Mouse (Mus musculus) intestine, postnatal 0 days (tissue): ENCODE measurements around the gene Olfr1297. TPM values are rescaled to one million over a fixed set of nuclear protein-coding genes. Genes with fewer than 3 reads are reported as not detected.

Source experiments
- ATAC-seq: fragments of 200-750 bp; cut with Nextera tagmentation; 2 replicates; pipeline ENCODE4 v1.8.0; 2017; ENCODE audit warnings: mild to moderate bottlenecking, moderate TSS enrichment, moderate library complexity
- H3K27ac ChIP-seq: fragments of 300-500 bp; sonication (generic); 2 replicates; pipeline ENCODE4 v1.5.1; 2014; ENCODE audit warnings: mild to moderate bottlenecking, low read depth, low read length, moderate library complexity
- H3K27me3 ChIP-seq: fragments of 300-500 bp; sonication (generic); replicated peaks from 2 replicates; pipeline ENCODE4 v1.6.1; 2014; ENCODE audit warnings: low read length, mixed read lengths; ENCODE audit not compliant: control insufficient read depth, insufficient read depth
- H3K36me3 ChIP-seq: fragments of 300-500 bp; sonication (generic); 2 replicates; pipeline ENCODE4 v1.6.1; 2014; ENCODE audit warnings: mild to moderate bottlenecking, moderate library complexity; ENCODE audit not compliant: control insufficient read depth, insufficient read depth
- H3K4me1 ChIP-seq: fragments of 300-500 bp; sonication (generic); replicated peaks from 2 replicates; pipeline ENCODE4 v1.6.1; 2014; ENCODE audit warnings: antibody characterized with exemption, low read length, mixed read lengths; ENCODE audit not compliant: control insufficient read depth, insufficient read depth
- H3K4me2 ChIP-seq: fragments of 300-500 bp; sonication (generic); replicated peaks from 2 replicates; pipeline ENCODE4 v1.6.1; 2014; ENCODE audit warnings: low read depth, mild to moderate bottlenecking, moderate library complexity
- H3K4me3 ChIP-seq: fragments of 300-500 bp; sonication (generic); 2 replicates; pipeline ENCODE4 v1.5.1; 2014; ENCODE audit warnings: low read depth, low read length
- H3K9ac ChIP-seq: fragments of 300-500 bp; sonication (generic); 2 replicates; pipeline ENCODE4 v1.6.1; 2014; ENCODE audit warnings: mild to moderate bottlenecking, low read depth, low read length
- H3K9me3 ChIP-seq: fragments of 300-500 bp; sonication (generic); 2 replicates; pipeline ENCODE4 v1.6.1; 2016; ENCODE audit warnings: mixed run types; ENCODE audit not compliant: control insufficient read depth
- CTCF ChIP-seq: sonication (generic); IDR thresholded peaks from 2 replicates; pipeline ENCODE4 v1.5.1; 2016; ENCODE audit warnings: low read depth, mild to moderate bottlenecking, control low read depth, antibody characterized with exemption, moderate library complexity
- whole genome bisulfite sequencing: fragments of 180-500 bp; shearing (Covaris S2); extraction: QIAGEN DNeasy Blood & Tissue Kit; methylation state at CpG from one replicate; pipeline ENCODE4 v1.1.7; 2014; 5-methylcytosine and 5-hydroxymethylcytosine counted together
- polyA plus RNA-seq: library from polyadenylated mRNA; unstranded; fragments of >200 nt; fragmentation: Nextera tagmentation; extraction: Ambion mirVana; gene quantifications from 2 replicates; pipeline ENCODE4 v1.2.1, GENCODE M21; 2015

Olfr1297 gene
- not detected in 2 replicates for polyA plus RNA-seq

DNA sequence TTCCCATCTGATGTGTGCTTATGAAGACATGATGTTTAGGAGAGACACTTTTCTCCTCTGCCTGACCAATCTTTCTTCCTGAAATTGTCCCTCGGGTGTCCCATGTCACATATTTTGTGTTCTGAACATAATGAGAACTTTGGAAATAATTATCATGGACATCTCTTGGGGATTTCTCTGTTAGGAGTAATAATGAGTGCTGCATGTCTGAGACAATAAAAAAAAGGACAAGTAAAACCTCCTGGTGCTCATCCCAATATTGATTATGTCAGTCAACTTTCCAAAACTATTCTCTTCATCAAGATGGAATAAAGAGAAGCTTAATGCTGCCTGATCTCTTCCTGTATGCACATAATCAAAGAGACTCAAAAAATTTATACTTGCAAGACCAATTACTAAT, at the start of gene Olfr1297:
Olfr1297 (minus strand) TSS at position 101 of the 400 bp plus-strand sequence.
- H3K27me3 ChIP-seq = no peaks in the 10 kb centered on the region

DNA sequence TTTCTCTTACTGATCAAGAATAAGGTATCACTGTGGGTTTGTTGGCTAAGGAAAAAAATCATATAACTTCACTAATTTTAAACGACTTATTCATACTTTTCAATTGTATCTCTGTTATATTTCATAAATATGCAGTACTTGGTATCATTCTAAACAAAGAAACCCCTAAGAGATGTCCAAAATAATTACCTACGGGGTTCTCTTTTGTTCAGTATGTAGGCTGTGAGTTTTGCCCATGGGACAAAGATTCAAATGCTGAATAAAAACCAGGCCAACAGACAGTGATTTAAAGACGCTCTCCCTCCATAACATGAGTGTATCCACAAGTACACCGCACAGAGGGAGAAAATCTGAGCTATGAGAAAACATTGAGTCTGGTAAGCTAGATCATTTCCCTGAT, 34.8 kb upstream of the Olfr1297 start, which contains the start of gene Olfr1299:
Olfr1299 (plus strand) TSS at position 301 of the 400 bp plus-strand sequence.
- Histone ChIP-seq H3K27ac (no peak within 1 kb of the TSS), H3K27me3 (no peaks in the 10 kb centered on the region), H3K9me3 (no peaks in the 10 kb centered on the region), H3K4me1 (no peaks in the 10 kb centered on the region), H3K4me3 (no peak within 1 kb of the TSS), H3K9ac (no peak within 1 kb of the TSS), H3K36me3 (no peaks in the 10 kb centered on the region), H3K4me2 (no peak within 1 kb of the TSS)
- 84% methylated on average over 4 of the region's 4 CpGs for WGBS
- no peak for ATAC-seq
- TF ChIP-seq CTCF = no peak

More for the DNA sequence above, at the start of gene Olfr1297:
- H3K4me2 ChIP-seq = no peak within 1 kb of the TSS
- H3K4me1 ChIP-seq = no peaks in the 10 kb centered on the region
- no peak for TF ChIP-seq CTCF
- no peak for ATAC-seq
- 83% methylated on average over 1 of the region's 1 CpGs for WGBS
- no peaks in the 10 kb centered on the region for H3K36me3 ChIP-seq
- no peaks in the 10 kb centered on the region for H3K9me3 ChIP-seq
- H3K9ac ChIP-seq = no peak within 1 kb of the TSS
- H3K4me3 ChIP-seq = no peak within 1 kb of the TSS
- no peak within 1 kb of the TSS for H3K27ac ChIP-seq

- H3K27ac ChIP-seq = no peak within 1 kb of the TSS
- H3K4me3 ChIP-seq = no peak within 1 kb of the TSS
- no peak for TF ChIP-seq CTCF
- no peaks in the 10 kb centered on the region for H3K27me3 ChIP-seq
- no peak within 1 kb of the TSS for H3K4me2 ChIP-seq
- no peaks in the 10 kb centered on the region for H3K36me3 ChIP-seq
- no peaks in the 10 kb centered on the region for H3K9me3 ChIP-seq
- ATAC-seq = no peak
- no peak within 1 kb of the TSS for H3K9ac ChIP-seq
- no peaks in the 10 kb centered on the region for H3K4me1 ChIP-seq
- 83% methylated on average over 1 of the region's 1 CpGs for WGBS
Observed at GRCm38 (mm10) chr2:111649101-111649500, 22.8 kb upstream of the Olfr1297 start, which contains the start of gene Olfr1298. Gene Olfr1298 (minus strand): TSS chr2:111649201.

DNA sequence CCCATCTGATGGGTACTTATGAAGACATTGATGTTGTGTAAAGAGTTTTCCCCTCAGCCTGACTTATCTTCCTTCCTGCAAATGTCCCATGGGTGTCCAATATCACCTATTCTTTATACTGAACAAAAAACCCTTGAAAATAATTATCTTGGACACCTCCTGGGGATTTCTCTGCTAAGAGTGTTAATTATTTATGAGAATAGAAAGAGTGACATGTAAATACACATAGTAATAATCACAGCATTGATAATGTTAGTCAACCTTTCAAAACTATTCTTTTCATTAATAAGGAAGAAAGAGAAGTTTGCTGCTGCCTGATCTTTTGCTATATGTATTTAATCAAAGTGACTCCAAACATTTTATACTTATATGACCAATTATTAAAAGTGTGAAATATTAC, 56.7 kb downstream of the Olfr1297 start, which contains the start of gene Olfr1295:
Olfr1295 (minus strand) TSS at position 101 of the 400 bp plus-strand sequence.
- Histone ChIP-seq H3K4me1 (no peaks in the 10 kb centered on the region), H3K9ac (no peak within 1 kb of the TSS), H3K9me3 (no peaks in the 10 kb centered on the region), H3K4me3 (no peak within 1 kb of the TSS), H3K4me2 (no peak within 1 kb of the TSS), H3K36me3 (no peaks in the 10 kb centered on the region), H3K27me3 (no peaks in the 10 kb centered on the region), H3K27ac (no peak within 1 kb of the TSS)
- ATAC-seq = no peak
- no peak for TF ChIP-seq CTCF

Other genes starting within 250 kb of the Olfr1297 start
- not detected in 2 replicates for gene Olfr1286, start 203.4 kb downstream of the Olfr1297 start, polyA plus RNA-seq
- gene Olfr1287, start 177.4 kb downstream of the Olfr1297 start, polyA plus RNA-seq = not detected in 2 replicates
- not detected in 2 replicates for gene Olfr1288, start 152.4 kb downstream of the Olfr1297 start, polyA plus RNA-seq
- gene Olfr1289, start 145.7 kb downstream of the Olfr1297 start, polyA plus RNA-seq = not detected in 2 replicates
- gene Olfr1290, start 132.7 kb downstream of the Olfr1297 start, polyA plus RNA-seq = not detected in 2 replicates
- gene Olfr1291-ps1, start 129.3 kb downstream of the Olfr1297 start, polyA plus RNA-seq = not detected in 2 replicates
- not detected in 2 replicates for gene Olfr1293-ps, start 101.3 kb downstream of the Olfr1297 start, polyA plus RNA-seq
- gene Olfr1294, start 86.2 kb downstream of the Olfr1297 start, polyA plus RNA-seq = not detected in 2 replicates
- gene Olfr1295, start 56.8 kb downstream of the Olfr1297 start, polyA plus RNA-seq = not detected in 2 replicates
- not detected in 2 replicates for gene Olfr1298, start 22.7 kb upstream of the Olfr1297 start, polyA plus RNA-seq
- gene Olfr1299, start 34.9 kb upstream of the Olfr1297 start, polyA plus RNA-seq = not detected in 2 replicates
- not detected in 2 replicates for gene Olfr1301, start 124.5 kb upstream of the Olfr1297 start, polyA plus RNA-seq
- gene Olfr1302, start 150.9 kb upstream of the Olfr1297 start, polyA plus RNA-seq = not detected in 2 replicates
- not detected in 2 replicates for gene Olfr1303, start 193.8 kb upstream of the Olfr1297 start, polyA plus RNA-seq